Mouse (Mus musculus) liver, embryonic 13.5 days (tissue): ENCODE results near the gene Rrn3. TPM values are rescaled to one million over a fixed set of nuclear protein-coding genes. Genes with fewer than 3 reads are reported as not detected.
"Not testable (repeated sequence)": the region's sequence is repeated elsewhere in the genome, so short reads cannot be mapped to it uniquely, and the experiment has no call there.

Experiments
- ATAC-seq: fragments of 200-750 bp; cut with Nextera tagmentation; 2 replicates; pipeline ENCODE4 v1.8.0; 2017; ENCODE audit warnings: low read depth, mild to moderate bottlenecking, moderate number of reproducible peaks, moderate library complexity
- DNase-seq: peaks from one replicate; pipeline ENCODE4 v3.0.0; 2022
- H3K27ac ChIP-seq: fragments of 300-500 bp; sonication (generic); 2 replicates; pipeline ENCODE4 v1.5.1; 2015; ENCODE audit warnings: moderate library complexity, mild to moderate bottlenecking, inconsistent platforms
- H3K27me3 ChIP-seq: fragments of 300-500 bp; sonication (generic); 2 replicates; pipeline ENCODE4 v1.6.1; 2015; ENCODE audit warnings: mild to moderate bottlenecking, inconsistent platforms
- H3K36me3 ChIP-seq: fragments of 300-500 bp; sonication (generic); 2 replicates; pipeline ENCODE4 v1.6.1; 2015; ENCODE audit warnings: mild to moderate bottlenecking, inconsistent platforms
- H3K4me1 ChIP-seq: fragments of 300-500 bp; sonication (generic); replicated peaks from 2 replicates; pipeline ENCODE4 v1.6.1; 2015; ENCODE audit warnings: inconsistent platforms
- H3K4me2 ChIP-seq: fragments of 300-500 bp; sonication (generic); 2 replicates; pipeline ENCODE4 v1.6.1; 2015; ENCODE audit warnings: inconsistent platforms, mild to moderate bottlenecking, moderate library complexity
- H3K4me3 ChIP-seq: fragments of 300-500 bp; sonication (generic); replicated peaks from 2 replicates; pipeline ENCODE4 v1.5.1; 2015; ENCODE audit warnings: mild to moderate bottlenecking, inconsistent platforms
- H3K9ac ChIP-seq: fragments of 300-500 bp; sonication (generic); 2 replicates; pipeline ENCODE4 v1.6.1; 2015; ENCODE audit warnings: mild to moderate bottlenecking, inconsistent platforms
- H3K9me3 ChIP-seq: fragments of 300-500 bp; sonication (generic); replicated peaks from 2 replicates; pipeline ENCODE4 v1.6.1; 2016; ENCODE audit warnings: inconsistent platforms
- WGBS: fragments of 180-500 bp; shearing (Covaris S2); methylation state at CpG from one replicate; pipeline ENCODE4 v1.1.7; 2015; ENCODE audit not compliant: insufficient replicate concordance; 5-methylcytosine and 5-hydroxymethylcytosine counted together
- polyA plus RNA-seq: library from polyadenylated mRNA; unstranded; fragments of >200 nt; fragmentation: Nextera tagmentation; extraction: Ambion mirVana; gene quantifications from 2 replicates; pipeline ENCODE4 v1.2.1, GENCODE M21; 2015

The Rrn3 gene
- polyA plus RNA-seq = 34.9 and 41.0 TPM in 2 replicates

- WGBS = under 1% methylated on average over 57 of the region's 57 CpGs
- Histone ChIP-seq H3K9me3 (0 out of 2 replicates have a peak, but pooled peaks cover 8% of the 10 kb centered on the region), H3K36me3 (peaks cover 32% of the 10 kb centered on the region), H3K9ac (peak within 1 kb of the TSS; percentile 86), H3K4me2 (peak within 1 kb of the TSS; percentile 80), H3K4me3 (peak within 1 kb of the TSS; percentile 84), H3K27me3 (no peaks in the 10 kb centered on the region), H3K4me1 (peaks cover 22% of the 10 kb centered on the region), H3K27ac (peak within 1 kb of the TSS; percentile 78)
- ATAC-seq (peak; percentile 97), DNase-seq (peak; percentile 81)
These were observed at the start of gene Rrn3 for GRCm38 (mm10) chr16:13780353-13781036. TSS of gene Rrn3 (plus strand) at chr16:13780708.

- DNase-seq (no peak), ATAC-seq (no peak)
- Histone ChIP-seq H3K27me3 (no peaks in the 10 kb centered on the region; the same call in 1 of the 2 replicates), H3K4me2 (no peak overlapping the region), H3K27ac (no peak overlapping the region), H3K4me1 (peaks cover 14% of the 10 kb centered on the region), H3K36me3 (no peaks in the 10 kb centered on the region), H3K4me3 (no peak overlapping the region), H3K9ac (no peak overlapping the region), H3K9me3 (no peaks in the 10 kb centered on the region)
- 42% methylated on average over 3 of the region's 3 CpGs for WGBS
These were observed 47.7 kb upstream of the Rrn3 start for GRCm38 (mm10) chr16:13732786-13733185.

DNA sequence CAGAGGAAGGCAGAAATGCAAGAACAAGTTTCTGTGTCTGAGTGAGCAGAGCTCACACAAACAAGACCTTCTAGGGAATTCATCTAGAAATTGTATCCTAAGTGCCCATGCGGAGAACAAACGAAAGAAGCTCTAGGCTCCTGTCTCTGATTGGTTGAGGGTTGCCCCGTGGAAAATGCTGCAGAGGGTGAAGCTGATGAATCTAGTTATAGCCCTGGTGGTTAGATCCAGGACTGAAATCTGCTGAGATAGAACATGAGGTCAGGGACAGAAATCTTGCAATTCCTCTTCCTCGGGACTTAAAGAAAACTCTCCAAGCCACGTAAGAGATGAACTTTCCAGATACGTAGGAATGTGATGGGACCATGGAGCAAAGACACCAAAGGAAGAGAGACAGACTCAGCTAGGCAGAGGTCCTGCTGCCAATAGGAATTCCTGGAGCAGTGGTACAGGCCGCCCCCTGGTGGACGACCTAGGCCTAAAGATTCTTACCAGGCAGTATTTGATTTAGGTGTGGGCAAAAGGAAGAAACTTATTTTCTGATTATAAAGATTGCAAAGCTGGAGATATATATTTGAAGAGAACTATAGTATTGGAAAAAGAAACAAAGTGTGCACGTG is 46.9 kb upstream of the Rrn3 start:
- ATAC-seq (no peak), DNase-seq (peak; percentile 40)
- 18% methylated on average over 9 of the region's 9 CpGs for WGBS
- Histone ChIP-seq H3K4me1 (peaks cover 14% of the 10 kb centered on the region), H3K27ac (no peak overlapping the region), H3K4me2 (no peak overlapping the region), H3K4me3 (no peak overlapping the region), H3K9me3 (no peaks in the 10 kb centered on the region), H3K27me3 (no peaks in the 10 kb centered on the region; the same call in 1 of the 2 replicates), H3K36me3 (no peaks in the 10 kb centered on the region), H3K9ac (no peak overlapping the region)

GRCm38 (mm10) chr16:13735977-13736376 is 44.5 kb upstream of the Rrn3 start:
- Histone ChIP-seq H3K9me3 (no peaks in the 10 kb centered on the region), H3K27me3 (no peaks in the 10 kb centered on the region; the same call in 1 of the 2 replicates), H3K9ac (no peak overlapping the region), H3K27ac (no peak overlapping the region), H3K4me1 (peaks cover 7% of the 10 kb centered on the region), H3K4me2 (no peak overlapping the region), H3K4me3 (no peak overlapping the region), H3K36me3 (no peaks in the 10 kb centered on the region)
- DNase-seq = no peak
- WGBS = 75% methylated on average over 8 of the region's 8 CpGs
- ATAC-seq = no peak

- not testable (repeated sequence) for H3K9ac ChIP-seq, H3K27me3 ChIP-seq, H3K27ac ChIP-seq, DNase-seq, ATAC-seq, H3K4me3 ChIP-seq, H3K4me2 ChIP-seq, H3K36me3 ChIP-seq, H3K9me3 ChIP-seq, H3K4me1 ChIP-seq
- 45% methylated on average over 4 of the region's 4 CpGs for WGBS
These were observed 41.5 kb upstream of the Rrn3 start for GRCm38 (mm10) chr16:13739044-13739443.

DNA sequence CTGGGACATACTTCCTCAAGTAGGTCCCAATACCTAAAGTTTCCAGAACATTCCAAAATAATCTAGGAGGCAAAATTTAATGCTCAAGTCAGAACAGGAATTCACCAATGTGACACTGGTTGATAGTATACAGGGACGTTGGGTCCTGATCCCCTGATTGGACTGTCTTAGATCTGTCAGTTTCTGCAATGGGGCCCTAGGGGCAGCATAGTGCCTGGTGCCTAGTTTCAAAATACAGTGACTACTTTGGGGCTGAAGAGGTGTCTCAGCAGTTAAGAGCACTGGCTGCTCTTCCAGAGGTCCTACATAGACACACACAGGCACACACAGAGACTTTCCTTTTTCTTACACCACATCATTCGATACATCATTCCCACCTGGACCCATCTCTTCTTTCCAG is 39.7 kb upstream of the Rrn3 start:
- Histone ChIP-seq H3K9ac (no peak overlapping the region), H3K27ac (no peak overlapping the region), H3K27me3 (no peaks in the 10 kb centered on the region), H3K4me1 (0 out of 2 replicates have a peak, but pooled peaks cover 7% of the 10 kb centered on the region), H3K4me2 (no peak overlapping the region), H3K36me3 (no peaks in the 10 kb centered on the region), H3K4me3 (no peak overlapping the region), H3K9me3 (no peaks in the 10 kb centered on the region)
- DNase-seq (no peak), ATAC-seq (0 out of 2 replicates have a peak, but pooled peaks have one; percentile 41)
- WGBS = 36% methylated on average over 2 of the region's 2 CpGs

DNA sequence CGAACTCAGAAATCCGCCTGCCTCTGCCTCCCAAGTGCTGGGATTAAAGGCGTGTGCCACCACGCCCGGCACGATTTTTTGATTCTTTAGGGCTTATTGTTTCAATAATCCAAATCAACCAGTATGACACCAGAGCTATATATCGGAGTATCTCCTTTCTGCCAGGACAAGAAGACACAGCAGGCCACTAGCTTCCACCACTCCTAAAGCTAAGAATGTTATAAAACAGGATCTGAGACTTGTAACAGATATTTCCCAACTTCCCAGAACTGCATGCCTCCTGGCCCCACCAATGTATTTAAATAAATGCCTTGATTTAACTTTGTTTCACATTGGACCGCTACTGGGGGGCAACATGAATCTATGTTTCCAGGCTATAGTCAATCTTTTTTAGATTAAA is 32.8 kb upstream of the Rrn3 start:
- Histone ChIP-seq H3K4me2 (no peak overlapping the region), H3K4me3 (no peak overlapping the region), H3K9me3 (no peaks in the 10 kb centered on the region), H3K27ac (no peak overlapping the region), H3K36me3 (no peaks in the 10 kb centered on the region), H3K4me1 (no peaks in the 10 kb centered on the region), H3K9ac (no peak overlapping the region), H3K27me3 (peaks cover 4% of the 10 kb centered on the region; the same call in 1 of the 2 replicates)
- DNase-seq (no peak), ATAC-seq (no peak)
- 79% methylated on average over 8 of the region's 8 CpGs for WGBS

GRCm38 (mm10) chr16:13748124-13748523 is 32.4 kb upstream of the Rrn3 start:
- no peaks in the 10 kb centered on the region for H3K9me3 ChIP-seq
- ATAC-seq (no peak), DNase-seq (no peak)
- no peak overlapping the region for H3K4me2 ChIP-seq
- WGBS = 57% methylated on average over 3 of the region's 3 CpGs
- no peaks in the 10 kb centered on the region for H3K36me3 ChIP-seq
- no peak overlapping the region for H3K9ac ChIP-seq
- H3K4me3 ChIP-seq = no peak overlapping the region
- peaks cover 4% of the 10 kb centered on the region; the same call in 1 of the 2 replicates for H3K27me3 ChIP-seq
- H3K4me1 ChIP-seq = no peaks in the 10 kb centered on the region
- H3K27ac ChIP-seq = no peak overlapping the region

GRCm38 (mm10) chr16:13748813-13749212 is 31.7 kb upstream of the Rrn3 start:
- not testable (repeated sequence) for H3K27me3 ChIP-seq, DNase-seq, H3K9ac ChIP-seq, ATAC-seq, H3K27ac ChIP-seq, H3K4me2 ChIP-seq, H3K36me3 ChIP-seq, H3K4me3 ChIP-seq, H3K4me1 ChIP-seq, H3K9me3 ChIP-seq
- WGBS = 34% methylated on average over 10 of the region's 10 CpGs

GRCm38 (mm10) chr16:13749306-13749705 is 31.2 kb upstream of the Rrn3 start:
- Histone ChIP-seq H3K4me2 (no peak overlapping the region), H3K9me3 (no peaks in the 10 kb centered on the region), H3K36me3 (no peaks in the 10 kb centered on the region), H3K9ac (no peak overlapping the region), H3K4me1 (no peaks in the 10 kb centered on the region; the same call in 1 of the 2 replicates), H3K27ac (no peak overlapping the region), H3K4me3 (no peak overlapping the region), H3K27me3 (peaks cover 4% of the 10 kb centered on the region; the same call in 1 of the 2 replicates)
- ATAC-seq (no peak), DNase-seq (no peak)
- 50% methylated on average over 5 of the region's 5 CpGs for WGBS

- H3K4me3 ChIP-seq = no peak overlapping the region
- H3K9ac ChIP-seq = no peak overlapping the region
- no peaks in the 10 kb centered on the region for H3K36me3 ChIP-seq
- ATAC-seq (no peak), DNase-seq (no peak)
- no peak overlapping the region for H3K4me2 ChIP-seq
- H3K9me3 ChIP-seq = no peaks in the 10 kb centered on the region
- 43% methylated on average over 3 of the region's 3 CpGs for WGBS
- peaks cover 3% of the 10 kb centered on the region for H3K4me1 ChIP-seq
- H3K27me3 ChIP-seq = peaks cover 7% of the 10 kb centered on the region
- H3K27ac ChIP-seq = no peak overlapping the region
These were observed 30.5 kb upstream of the Rrn3 start for GRCm38 (mm10) chr16:13749981-13750380.
